Mouse (Mus musculus): ENCODE results near the gene Colq. TPM values are rescaled to one million over a fixed set of nuclear protein-coding genes. Genes with fewer than 3 reads are reported as not detected.

The Colq gene
- total RNA-seq (2023) = under 1 TPM; 0.11 to 0.13 TPM

DNA sequence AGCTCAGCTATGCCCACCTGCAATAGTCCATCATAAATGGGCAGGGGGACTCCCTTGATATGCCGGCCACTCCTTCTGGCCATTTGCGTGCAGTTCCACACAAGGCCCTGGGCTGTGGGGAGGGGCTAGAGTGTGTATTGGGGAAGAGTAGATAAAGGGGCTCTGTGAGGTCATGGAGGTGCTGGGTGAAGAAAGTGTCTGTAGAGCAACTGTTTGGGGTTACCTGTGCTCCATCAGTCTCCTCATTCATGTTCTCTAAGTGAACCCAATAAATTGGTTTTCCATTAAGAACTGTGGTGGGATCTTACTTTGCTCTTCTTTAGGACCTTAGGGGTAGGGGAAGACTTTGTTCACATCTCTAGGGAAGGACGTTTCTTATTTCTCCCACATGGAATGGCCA lies at the start of gene Colq:
Colq (minus strand) TSS at position 101 of the 400 bp plus-strand sequence.

DNA sequence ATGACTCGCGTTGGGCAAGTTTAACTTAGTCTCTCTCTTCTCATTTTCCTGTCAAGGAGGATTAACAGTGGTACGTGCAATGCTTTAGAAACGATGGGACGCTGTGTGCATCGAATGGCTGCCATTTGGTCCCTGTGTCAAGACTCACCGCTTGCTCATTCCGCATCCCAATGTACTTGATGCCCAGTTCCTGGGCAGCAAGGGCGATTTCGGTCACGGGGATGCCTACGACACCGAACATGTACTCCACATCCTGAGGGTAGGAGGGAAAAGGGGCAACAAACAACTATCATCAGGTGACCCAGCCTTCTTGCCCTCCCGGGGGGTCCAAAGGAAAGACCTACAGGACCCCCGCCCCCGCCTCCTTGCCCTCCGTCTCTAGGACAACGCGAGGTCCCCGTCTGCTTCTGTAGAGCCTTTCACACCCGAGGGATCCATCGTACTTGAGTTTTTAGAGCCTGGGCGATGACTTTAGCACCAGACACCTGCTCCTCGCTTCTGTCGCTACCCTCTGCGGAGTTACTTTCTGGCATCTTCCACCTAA lies 49.3 kb upstream of the Colq start, which contains the start of gene Gm49387:
Gm49387 (minus strand) TSS at position 533 of the 544 bp plus-strand sequence.

DNA sequence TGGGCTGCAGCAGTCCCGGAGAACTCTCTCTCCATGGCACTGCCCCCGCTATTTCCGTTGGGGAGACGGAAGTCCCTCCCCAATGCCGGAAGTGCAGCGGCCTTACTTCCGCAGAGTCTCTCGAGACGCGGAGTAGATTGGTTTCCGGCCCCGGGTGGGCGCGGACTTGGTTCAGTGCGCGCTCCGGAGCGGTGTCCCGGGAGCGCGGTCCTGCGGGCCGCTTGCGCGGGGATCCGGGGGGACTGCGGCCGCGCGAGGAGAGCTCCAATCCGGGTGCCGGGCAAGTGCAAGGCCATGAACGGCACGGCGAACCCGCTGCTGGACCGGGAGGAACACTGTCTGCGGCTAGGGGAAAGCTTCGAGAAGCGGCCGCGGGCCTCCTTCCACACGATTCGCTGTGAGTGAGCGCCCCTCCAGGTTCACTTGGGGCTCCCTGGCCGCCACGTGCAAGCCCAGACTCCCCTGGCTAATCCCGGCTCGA lies 96.1 kb downstream of the Colq start, which contains the start of gene Mettl6:
Mettl6 (minus strand) TSS at position 66 of the 481 bp plus-strand sequence.

DNA sequence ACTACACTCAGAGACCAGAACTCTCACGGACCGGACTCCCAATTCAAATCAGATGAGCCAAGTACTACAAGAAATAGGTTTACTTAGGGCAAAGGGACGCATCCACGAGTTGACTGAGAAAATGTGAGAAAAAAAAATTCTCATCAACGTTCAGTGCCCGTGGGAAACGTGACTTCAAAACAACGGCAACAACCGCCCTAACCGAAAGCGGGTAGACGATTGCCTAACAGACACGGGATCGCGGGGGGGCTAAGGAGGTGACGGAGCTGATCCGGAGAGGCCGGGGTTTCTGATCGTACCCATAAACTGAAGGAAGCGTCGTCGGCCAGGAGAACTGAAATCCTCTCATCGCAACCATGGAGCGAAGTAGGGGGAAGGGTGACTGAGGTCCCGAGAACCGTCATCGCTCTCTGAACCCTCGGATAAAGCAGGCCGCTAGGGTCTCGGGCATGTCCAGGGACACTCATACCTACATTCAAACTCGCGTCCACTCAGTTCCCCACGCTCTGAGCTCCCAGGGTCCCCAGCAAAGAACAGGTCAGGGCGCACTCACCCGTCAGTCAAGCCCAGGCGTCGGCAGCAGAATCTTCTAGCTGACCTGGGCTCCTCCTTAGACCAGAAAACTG lies 96.7 kb downstream of the Colq start, which contains the start of gene Eaf1:
Eaf1 (plus strand) TSS at position 51 of the 626 bp plus-strand sequence.

Other genes starting within 250 kb of the Colq start
- gene Sh3bp5, start 155.3 kb downstream of the Colq start, total RNA-seq (2023) = 100 to 1,000 TPM in 1 of 2 experiments, 10 to 100 TPM in 1; 98.4 to 110 TPM
- 10 to 100 TPM; 29.4 to 29.6 TPM for gene Eaf1, start 96.9 kb downstream of the Colq start, total RNA-seq (2023)
- 10 to 100 TPM; 44.4 to 48.0 TPM for gene Mettl6, start 96.3 kb downstream of the Colq start, total RNA-seq (2023)
- gene Gm49387, start 49.5 kb upstream of the Colq start, total RNA-seq (2023) = not detected
- 1 to 10 TPM; 7.4 to 9.0 TPM for gene Btd, start 49.7 kb upstream of the Colq start, total RNA-seq (2023)
- 1 to 10 TPM; 7.1 to 9.5 TPM for gene Hacl1, start 49.9 kb upstream of the Colq start, total RNA-seq (2023)
- gene Ankrd28, start 239.3 kb upstream of the Colq start, total RNA-seq (2023) = 10 to 100 TPM; 66.8 to 71.7 TPM